Mouse (Mus musculus) G1E (cell line): ENCODE results near the gene Klhl3. TPM values are rescaled to one million over a fixed set of nuclear protein-coding genes. Genes with fewer than 3 reads are reported as not detected.

Experiments
- ATAC-seq: 2 replicates; pipeline ENCODE4 v1.8.0; 2016; ENCODE audit warnings: mild to moderate bottlenecking; ENCODE audit not compliant: insufficient number of reproducible peaks, poor library complexity, low FRiP score, severe bottlenecking; ENCODE audit errors: extremely low read depth
- DNase-seq: peaks from one replicate; pipeline ENCODE4 v3.0.0; 2012; ENCODE audit warnings: low spot score
- H3K27me3 ChIP-seq: 2 replicates; pipeline ENCODE4 v1.6.1; 2012; ENCODE audit warnings: mild to moderate bottlenecking, low read length, inconsistent platforms; ENCODE audit not compliant: insufficient read depth
- H3K36me3 ChIP-seq: replicated peaks from 2 replicates; pipeline ENCODE3; 2012; ENCODE audit warnings: mild to moderate bottlenecking, inconsistent platforms
- H3K4me1 ChIP-seq: 2 replicates; pipeline ENCODE4 v1.6.1; 2012; ENCODE audit warnings: low read depth, low read length, inconsistent platforms, mixed read lengths; ENCODE audit not compliant: insufficient read depth
- H3K4me3 ChIP-seq: 2 replicates; pipeline ENCODE4 v1.5.1; 2012; ENCODE audit warnings: low read depth, mild to moderate bottlenecking, inconsistent platforms, low read length, moderate library complexity, mixed read lengths
- H3K9me3 ChIP-seq: replicated peaks from 2 replicates; pipeline ENCODE4 v1.6.1; 2012; ENCODE audit warnings: inconsistent platforms
- CTCF ChIP-seq: IDR thresholded peaks from 2 replicates; pipeline ENCODE4 v1.5.1; 2012; ENCODE audit warnings: low read depth, low read length, inconsistent platforms, mixed read lengths
- GATA1 ChIP-seq: IDR thresholded peaks from 2 replicates; pipeline ENCODE4 v1.6.1; 2012; ENCODE audit warnings: borderline replicate concordance, low read length, inconsistent platforms, mixed read lengths
- GATA2 ChIP-seq: IDR thresholded peaks from 2 replicates; pipeline ENCODE4 v1.6.1; 2012; ENCODE audit warnings: low read depth, low read length, inconsistent platforms, borderline replicate concordance
- POLR2AphosphoS5 ChIP-seq: IDR thresholded peaks from 2 replicates; pipeline ENCODE4 v1.6.1; 2012; ENCODE audit warnings: low read depth, low read length, inconsistent platforms; ENCODE audit not compliant: insufficient replicate concordance
- TAL1 ChIP-seq: conservative IDR thresholded peaks from 2 replicates; pipeline ENCODE4 v1.6.1; 2012; ENCODE audit warnings: low read depth, low read length, inconsistent platforms, mixed read lengths
- polyA plus RNA-seq: library from polyadenylated mRNA; stranded (reverse); fragments of >175 nt; gene quantifications from 2 replicates; pipeline ENCODE4 v1.2.3, GENCODE M21; 2012
- total RNA-seq, 2 experiments: library from RNA; stranded (forward) in 1 of 2; stranded (reverse) in 1 of 2; fragments of 200-1000 nt in 1 of 2; fragments of >200 nt in 1 of 2; fragmentation: Nextera tagmentation in 1 of 2; gene quantifications; 2 replicates each; pipeline ENCODE4 v1.2.3; 2014 to 2017

Klhl3 gene
- total and polyA plus RNA-seq, 3 experiments: 0.05 TPM; not detected in 2

GRCm38 (mm10) chr13:58034985-58035384, 78.4 kb downstream of the Klhl3 start:
- Histone ChIP-seq H3K27me3 (no peaks in the 10 kb centered on the region), H3K9me3 (peaks cover 62% of the 10 kb centered on the region), H3K36me3 (no peaks in the 10 kb centered on the region), H3K4me3 (no peak overlapping the region), H3K4me1 (no peaks in the 10 kb centered on the region)
- no peak for ATAC-seq
- TF ChIP-seq POLR2AphosphoS5: no peak
- no peak for TF ChIP-seq TAL1
- no peak for TF ChIP-seq GATA1
- TF ChIP-seq CTCF: no peak
- no peak for TF ChIP-seq GATA2
- DNase-seq: no peak

GRCm38 (mm10) chr13:58034507-58034906, 78.9 kb downstream of the Klhl3 start:
- Histone ChIP-seq H3K36me3 (no peaks in the 10 kb centered on the region), H3K9me3 (peaks cover 64% of the 10 kb centered on the region), H3K27me3 (no peaks in the 10 kb centered on the region), H3K4me1 (no peaks in the 10 kb centered on the region), H3K4me3 (no peak overlapping the region)
- ATAC-seq (no peak), DNase-seq (no peak)
- TF ChIP-seq CTCF (no peak), TAL1 (no peak)

DNA sequence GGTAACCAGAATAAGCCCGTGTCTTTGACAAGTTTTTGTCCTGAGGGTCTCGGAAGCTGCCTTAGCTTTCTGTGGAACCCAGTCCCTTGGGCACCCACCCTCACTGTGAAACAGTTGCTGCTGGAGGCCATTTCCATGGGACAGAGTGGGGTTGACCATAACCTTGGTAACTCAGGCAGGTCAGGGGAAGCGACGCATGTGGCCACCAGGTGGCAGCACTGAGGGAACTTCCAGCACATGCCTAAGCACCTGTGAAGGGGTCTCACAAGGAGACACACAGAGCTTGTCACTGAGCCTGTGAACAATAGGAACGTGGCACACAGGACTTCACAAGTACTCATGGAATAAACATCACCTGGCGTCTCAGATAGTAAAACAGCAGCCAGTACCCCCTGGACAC, 81.6 kb downstream of the Klhl3 start:
- no peaks in the 10 kb centered on the region for H3K36me3 ChIP-seq
- H3K4me3 ChIP-seq: no peak overlapping the region
- DNase-seq (no peak), ATAC-seq (no peak)
- H3K9me3 ChIP-seq: peaks cover 72% of the 10 kb centered on the region
- no peaks in the 10 kb centered on the region for H3K4me1 ChIP-seq
- H3K27me3 ChIP-seq: no peaks in the 10 kb centered on the region
- no peak for TF ChIP-seq GATA2
- no peak for TF ChIP-seq TAL1
- TF ChIP-seq CTCF: no peak
- no peak for TF ChIP-seq GATA1
- TF ChIP-seq POLR2AphosphoS5: no peak

GRCm38 (mm10) chr13:58027115-58027514, 86.3 kb downstream of the Klhl3 start:
- TF ChIP-seq GATA1: no peak
- no peak for TF ChIP-seq GATA2
- no peak for ATAC-seq
- Histone ChIP-seq H3K9me3 (peaks cover 90% of the 10 kb centered on the region), H3K4me1 (no peaks in the 10 kb centered on the region), H3K36me3 (no peaks in the 10 kb centered on the region), H3K27me3 (no peaks in the 10 kb centered on the region), H3K4me3 (no peak overlapping the region)
- no peak for DNase-seq

DNA sequence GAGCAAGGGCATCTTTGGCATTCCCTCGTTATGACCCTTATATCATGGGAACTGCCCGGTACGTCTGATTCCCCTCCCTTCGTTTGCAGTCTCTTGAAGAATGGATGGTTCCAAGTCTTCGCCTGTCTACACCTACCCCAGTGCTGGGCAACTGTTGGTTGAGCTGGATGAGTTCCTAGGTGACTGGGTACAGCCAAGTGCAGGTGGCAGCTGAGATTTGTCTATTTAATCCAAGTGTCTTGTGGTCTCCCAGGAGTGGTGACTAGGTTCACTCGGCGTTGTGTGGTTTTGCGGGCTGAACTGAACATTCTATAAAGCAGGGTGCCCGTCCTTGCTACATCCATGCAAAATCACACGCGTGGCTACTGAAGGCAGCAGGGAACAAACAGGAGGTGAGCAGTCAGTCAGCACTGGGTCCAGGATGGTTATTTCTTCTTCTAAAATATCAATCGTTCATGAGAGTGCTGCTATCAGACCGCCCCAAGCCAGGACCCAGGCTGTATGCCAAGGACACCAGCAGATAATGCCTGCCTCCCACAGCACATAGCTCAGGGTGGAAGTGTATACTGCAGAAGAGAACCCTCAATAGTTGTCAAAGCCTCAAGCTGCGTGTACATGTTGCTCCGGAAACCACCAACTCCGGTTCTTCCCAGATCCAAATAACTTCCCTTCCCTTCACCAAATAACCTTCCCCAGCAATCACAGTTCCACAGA, 87.5 kb downstream of the Klhl3 start:
- H3K27me3 ChIP-seq: no peaks in the 10 kb centered on the region
- no peaks in the 10 kb centered on the region for H3K36me3 ChIP-seq
- H3K4me1 ChIP-seq: no peaks in the 10 kb centered on the region
- H3K9me3 ChIP-seq: peaks cover 90% of the 10 kb centered on the region
- no peak overlapping the region for H3K4me3 ChIP-seq
- TF ChIP-seq GATA1 (no peak), POLR2AphosphoS5 (no peak), GATA2 (no peak), TAL1 (no peak), CTCF (no peak)
- ATAC-seq (no peak), DNase-seq (no peak)

- H3K36me3 ChIP-seq: no peaks in the 10 kb centered on the region
- H3K4me3 ChIP-seq: no peak overlapping the region
- no peaks in the 10 kb centered on the region for H3K4me1 ChIP-seq
- H3K27me3 ChIP-seq: no peaks in the 10 kb centered on the region
- DNase-seq: no peak
- ATAC-seq: no peak
- H3K9me3 ChIP-seq: peaks cover 82% of the 10 kb centered on the region
- TF ChIP-seq CTCF (no peak), GATA2 (no peak), GATA1 (no peak), POLR2AphosphoS5 (no peak), TAL1 (no peak)
These were observed 89.5 kb downstream of the Klhl3 start for GRCm38 (mm10) chr13:58023726-58024453.
